Mouse (Mus musculus) liver, adult 2 months (tissue): Measurements from ENCODE around the gene Acox2.

Experiments
- CTCF ChIP-seq: fragments of 200-500 bp; IDR thresholded peaks from 2 replicates; pipeline ENCODE4 v1.5.1; 2011; ENCODE audit warnings: low read depth, low read length, control low read depth
- POLR2A ChIP-seq: fragments of 200-500 bp; IDR thresholded peaks from 2 replicates; pipeline ENCODE4 v1.6.1; 2011; ENCODE audit warnings: low read length, control low read depth; ENCODE audit not compliant: insufficient read depth; ENCODE audit errors: extremely low read depth

GRCm38 (mm10) chr14:8255076-8255729, 4.0 kb downstream of the Acox2 start:
- TF ChIP-seq CTCF: peak; percentile 30
- no peak for TF ChIP-seq POLR2A
